Mouse (Mus musculus) testis, adult 2 months (tissue): ENCODE measurements around the gene Ltb4r1.

Experiments used
- CTCF ChIP-seq: fragments of 200-500 bp; IDR thresholded peaks from 2 replicates; pipeline ENCODE4 v1.5.1; 2012; ENCODE audit warnings: low read depth, mild to moderate bottlenecking, inconsistent platforms, low read length, moderate library complexity; ENCODE audit not compliant: control insufficient read depth, insufficient read depth, insufficient replicate concordance
- POLR2A ChIP-seq: fragments of 200-500 bp; IDR thresholded peaks from 2 replicates; pipeline ENCODE4 v1.6.1; 2012; ENCODE audit warnings: low read depth, mild to moderate bottlenecking, inconsistent platforms, low read length, moderate library complexity; ENCODE audit not compliant: control insufficient read depth

DNA sequence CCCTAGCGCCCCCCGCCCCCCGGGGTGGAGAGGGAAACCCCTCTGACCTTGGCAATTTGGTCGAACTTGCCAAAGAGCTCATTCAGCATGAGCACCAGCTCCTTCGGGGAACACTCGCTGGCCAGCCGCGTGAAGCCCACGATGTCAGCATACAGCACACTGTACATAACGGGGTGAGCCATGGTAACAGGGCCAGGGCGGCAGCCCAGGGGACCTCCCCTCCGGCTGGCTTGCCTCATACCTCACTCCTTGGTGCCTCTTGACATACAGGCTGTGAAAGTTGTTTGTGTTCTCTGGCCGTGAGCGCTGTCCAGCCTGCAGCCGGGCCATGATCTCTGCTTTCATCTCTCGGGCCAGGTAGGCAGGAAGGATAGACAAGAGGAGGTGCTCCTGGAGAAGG lies 13.9 kb downstream of the Ltb4r1 start:
- TF ChIP-seq CTCF (no peak), POLR2A (no peak)
